Mouse (Mus musculus) kidney, adult 10 weeks (tissue): ENCODE results near the gene Efcab7. TPM values are rescaled to one million over a fixed set of nuclear protein-coding genes. Genes with fewer than 3 reads are reported as not detected.

ENCODE experiments used
- polyA plus RNA-seq: library from polyadenylated mRNA; stranded (reverse); fragments of 350-450 nt; fragmentation: Illumina TruSeq; extraction: RNeasy Lipid Tissue Mini Kit (QIAGEN cat#74804); gene quantifications from one replicate; pipeline ENCODE4 v1.2.3, GENCODE M21; 2014; ENCODE audit warnings: low read depth, low replicate concordance

Gene Efcab7
- 8.9 TPM for polyA plus RNA-seq

GRCm38 (mm10) chr4:99829094-99830073, at the start of gene Efcab7:
Gene Efcab7 (plus strand): TSS chr4:99829198.

GRCm38 (mm10) chr4:99929149-99929612, 100.2 kb downstream of the Efcab7 start, which contains the start of gene Pgm1:
Gene Pgm1 (plus strand): TSS chr4:99929414.

GRCm38 (mm10) chr4:99929613-99930517, 100.9 kb downstream of the Efcab7 start, which contains the start of gene Itgb3bp:
Gene Itgb3bp (minus strand): TSS chr4:99929813.

Other genes starting within 250 kb of the Efcab7 start
- not detected for gene Foxd3, start 172.9 kb upstream of the Efcab7 start, polyA plus RNA-seq
- 22.1 TPM for gene Alg6, start 113.5 kb upstream of the Efcab7 start, polyA plus RNA-seq
- gene Pgm1, start 100.2 kb downstream of the Efcab7 start, polyA plus RNA-seq = 38.6 TPM
- gene Itgb3bp, start 100.6 kb downstream of the Efcab7 start, polyA plus RNA-seq = 50.0 TPM